Mouse (Mus musculus): ENCODE data around the gene Lyzl4.

- no peak for TF ChIP-seq FLI1 (IDR thresholded peaks at IDR 0.05; ENCODE audit: low read length)
- no peak for TF ChIP-seq GATA1 (IDR thresholded peaks at IDR 0.05; ENCODE audit: borderline replicate concordance, low read length)
Measured at GRCm38 (mm10) chr9:121647026-121647425, 5.1 kb upstream of the Lyzl4 start.
